Mouse (Mus musculus) frontal cortex, postnatal 14 days (tissue): Measurements from ENCODE around the gene Pcx.

Experiments
- DNase-seq, 2 experiments: peaks; one replicate each; pipeline ENCODE4 v3.0.0; 2022; ENCODE audit warnings: low spot score in 2 of 2

The Pcx gene

DNA sequence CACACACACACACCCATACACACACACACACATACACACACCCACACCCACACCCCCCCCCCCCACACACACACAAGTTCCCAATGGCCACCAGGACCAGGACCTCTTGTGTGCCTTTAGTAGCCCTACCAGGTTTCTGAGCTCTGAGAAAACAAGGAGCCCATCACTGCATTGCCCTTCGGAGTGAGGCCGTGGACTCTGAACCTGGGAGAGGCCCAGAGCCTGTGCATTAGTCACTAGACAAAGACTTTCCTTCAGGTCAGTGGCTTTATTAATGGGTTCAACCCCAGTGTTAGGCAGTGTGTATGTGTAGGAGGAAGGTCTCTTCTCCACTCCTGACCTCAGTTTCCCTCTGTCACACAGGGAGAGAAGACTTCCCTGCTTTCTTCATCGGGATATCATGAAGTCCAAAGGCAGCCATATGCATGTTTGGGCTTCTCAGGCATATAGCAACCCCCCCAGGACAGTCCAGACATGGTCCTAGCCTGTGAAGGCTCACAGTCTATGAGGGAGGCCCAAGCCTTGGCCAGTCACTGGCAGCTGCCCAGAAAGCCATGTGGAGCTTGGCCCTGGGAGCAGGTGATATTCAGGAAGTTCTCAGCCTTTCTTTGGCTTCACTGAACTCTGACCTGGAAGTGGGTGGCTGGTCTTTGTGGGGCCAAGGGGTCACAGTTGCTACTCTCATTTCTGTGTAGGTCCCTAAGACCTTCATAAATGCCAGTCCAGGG, 13.6 kb upstream of the Pcx start:
- no peak for DNase-seq

DNA sequence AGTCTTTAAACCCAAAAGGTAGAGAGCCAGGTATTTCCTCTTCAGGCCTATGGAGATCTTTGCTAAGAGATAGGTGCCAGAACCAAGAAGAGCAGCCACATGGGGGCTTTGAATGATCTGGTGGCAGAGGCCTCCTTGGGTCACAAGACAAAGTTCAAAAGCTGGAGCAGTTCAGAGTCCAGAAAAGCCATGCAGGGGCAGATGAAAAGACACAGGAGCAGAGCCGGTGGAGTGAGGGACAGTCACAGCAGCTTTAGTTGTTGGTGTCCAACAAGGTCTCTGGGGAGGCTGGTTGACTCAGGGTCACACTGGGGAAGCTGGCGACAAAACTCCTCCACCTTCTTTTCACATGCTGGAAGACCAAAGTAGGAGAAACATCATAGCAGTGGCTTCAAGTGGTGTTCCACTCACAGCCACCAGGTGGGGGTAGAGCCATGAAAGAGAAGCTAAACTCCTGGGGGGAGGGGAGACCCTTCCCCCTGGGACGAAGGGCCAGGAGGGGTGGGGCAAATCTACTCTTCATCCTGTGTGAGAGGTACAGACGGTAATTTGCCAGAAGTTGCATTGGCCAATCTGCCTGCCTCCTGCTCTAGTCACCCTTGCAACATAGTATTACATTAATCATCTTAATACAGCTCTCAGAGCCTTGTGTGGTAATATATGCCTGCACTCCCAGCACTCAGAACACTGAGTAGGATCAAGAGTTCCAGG, 12.9 kb upstream of the Pcx start:
- peak in 1 of 2 experiments; percentile 72 for DNase-seq

DNA sequence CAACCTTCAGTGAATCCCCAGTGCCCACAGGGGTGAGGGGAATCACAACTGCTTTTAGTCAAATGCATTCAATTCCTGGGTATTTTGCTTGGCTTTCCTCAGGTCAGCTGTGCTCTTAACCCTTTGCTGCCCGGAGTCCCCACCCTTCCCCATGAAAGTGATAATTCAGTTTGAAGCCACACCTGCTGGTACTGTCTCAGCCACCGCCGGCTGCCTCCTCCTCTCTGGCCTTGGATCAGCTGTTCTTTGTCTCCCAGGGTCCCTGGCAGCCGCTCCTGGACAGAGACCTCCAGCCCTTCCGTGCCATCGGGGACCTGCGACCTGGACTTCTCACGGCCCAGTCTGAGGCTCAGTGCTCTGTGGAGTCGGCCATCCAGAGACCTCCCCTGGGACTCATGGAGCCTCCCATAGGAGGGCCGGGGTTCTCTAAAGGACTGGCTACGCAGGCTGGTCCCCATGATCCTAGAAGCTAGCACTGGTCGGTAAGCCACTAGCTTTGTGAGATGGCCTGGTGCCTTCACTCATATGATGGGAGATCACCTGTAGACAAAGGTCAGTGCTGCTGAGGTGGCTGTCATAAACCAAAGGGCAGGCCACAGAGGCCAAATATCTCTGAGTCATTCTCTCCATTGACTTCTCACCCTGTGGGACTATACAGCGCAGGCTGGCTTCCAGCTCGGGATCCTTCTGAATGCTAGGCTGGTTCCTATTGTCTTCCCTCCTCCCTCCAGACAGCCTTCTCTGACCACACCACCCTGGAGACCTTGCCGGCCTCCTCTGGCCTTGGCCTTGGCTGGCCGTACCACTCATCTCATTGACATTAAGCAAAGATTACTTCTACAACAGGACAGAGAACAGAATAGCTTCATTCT, 12.0 kb upstream of the Pcx start, which contains the start of gene 2010003K11Rik:
Gene 2010003K11Rik (minus strand): TSS at position 522 of the 872 bp plus-strand sequence.
- no peak for DNase-seq

DNA sequence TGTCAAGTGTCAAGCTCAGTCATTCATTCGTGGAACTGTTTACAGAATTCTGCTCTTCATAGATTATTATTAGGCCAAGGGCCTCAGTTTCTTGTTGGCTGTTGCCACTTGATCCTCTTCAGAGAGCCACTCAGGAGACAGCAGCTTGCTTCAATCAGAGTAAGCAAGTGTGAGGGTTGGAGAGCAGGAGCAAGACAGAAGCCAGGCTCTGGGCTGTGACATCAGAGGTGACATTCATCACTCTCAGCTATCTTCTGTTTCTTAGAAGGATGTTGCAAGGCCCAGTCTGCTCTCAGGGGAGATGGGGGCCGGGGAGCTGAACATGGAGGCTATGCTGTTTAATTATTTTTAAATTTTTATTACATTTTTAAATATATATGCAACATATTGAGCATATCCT, 7.6 kb upstream of the Pcx start:
- DNase-seq, result no peak

DNA sequence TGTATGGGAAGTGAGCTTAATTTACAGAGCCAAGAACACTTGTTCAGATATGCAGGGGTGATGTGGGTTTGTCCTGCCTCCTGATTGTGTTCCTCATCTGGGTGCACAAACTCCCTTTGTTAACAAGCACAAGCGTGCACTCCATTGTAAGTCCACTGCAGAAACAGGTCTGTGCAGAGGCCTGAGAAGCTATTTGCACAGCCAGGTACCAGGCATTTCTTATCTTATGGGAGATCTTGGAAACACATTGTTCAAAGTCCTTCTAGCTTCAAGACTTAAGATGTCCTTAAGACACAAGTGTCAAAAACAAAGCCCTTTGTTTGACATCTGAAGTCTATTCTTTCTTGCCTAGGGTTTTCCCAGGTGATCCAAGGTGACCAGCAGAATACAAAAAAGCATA, 5.4 kb upstream of the Pcx start:
- no peak for DNase-seq

DNA sequence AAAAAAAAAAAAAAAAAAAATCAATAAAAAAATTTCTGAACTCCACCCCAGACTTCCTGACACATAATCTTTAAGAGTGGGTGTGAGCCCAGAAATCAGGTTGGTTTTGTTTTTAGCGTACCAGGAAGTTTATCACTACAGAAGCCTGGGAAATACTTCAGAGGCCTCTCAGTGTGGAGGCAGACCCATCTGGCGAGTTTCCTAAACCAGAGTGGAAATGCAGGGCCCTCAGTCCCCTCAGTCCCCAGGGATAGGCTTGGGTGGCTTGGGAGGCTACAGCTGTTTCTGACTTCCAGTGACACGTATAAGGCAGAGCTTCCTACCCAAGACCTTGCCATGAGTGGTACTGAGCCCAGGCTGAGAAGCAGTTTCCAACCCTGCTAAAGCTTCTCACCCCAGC, 2.5 kb upstream of the Pcx start:
- no peak for DNase-seq

DNA sequence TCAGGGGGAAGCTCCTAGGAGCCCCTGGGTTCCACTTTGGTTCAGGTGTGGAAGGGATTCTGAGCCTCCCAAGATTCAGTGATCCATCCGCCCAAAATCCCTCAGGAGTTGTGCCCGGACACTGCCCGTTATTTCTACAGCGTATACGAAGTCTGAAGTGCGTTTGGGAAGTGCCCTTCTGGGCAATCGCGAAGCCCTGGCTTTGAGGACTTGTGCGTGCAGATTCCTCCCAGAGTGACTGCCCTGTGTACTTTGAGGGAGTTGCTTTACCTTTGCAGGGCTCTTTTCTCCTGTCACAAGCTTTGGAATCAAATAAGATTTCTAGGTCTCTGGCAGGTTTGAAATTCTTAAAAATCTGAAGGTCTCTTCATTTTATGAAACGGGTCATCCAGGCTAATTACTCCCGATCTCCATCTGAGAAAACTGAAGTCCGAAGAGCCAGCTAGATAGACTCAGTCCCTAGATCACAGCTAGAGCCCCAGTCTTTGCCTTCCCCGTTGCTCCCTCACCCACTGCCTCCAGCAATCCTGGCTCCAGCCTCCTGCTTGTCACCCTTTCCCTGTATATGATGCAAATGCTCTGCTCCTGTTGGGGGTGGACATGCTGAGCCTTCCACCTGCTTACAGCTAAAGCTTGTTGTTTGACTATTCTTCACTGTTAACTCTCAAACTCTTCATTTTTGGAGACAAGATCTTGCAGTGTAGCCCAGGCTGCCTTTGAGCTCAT, 1.0 kb downstream of the Pcx start:
- no peak for DNase-seq

DNA sequence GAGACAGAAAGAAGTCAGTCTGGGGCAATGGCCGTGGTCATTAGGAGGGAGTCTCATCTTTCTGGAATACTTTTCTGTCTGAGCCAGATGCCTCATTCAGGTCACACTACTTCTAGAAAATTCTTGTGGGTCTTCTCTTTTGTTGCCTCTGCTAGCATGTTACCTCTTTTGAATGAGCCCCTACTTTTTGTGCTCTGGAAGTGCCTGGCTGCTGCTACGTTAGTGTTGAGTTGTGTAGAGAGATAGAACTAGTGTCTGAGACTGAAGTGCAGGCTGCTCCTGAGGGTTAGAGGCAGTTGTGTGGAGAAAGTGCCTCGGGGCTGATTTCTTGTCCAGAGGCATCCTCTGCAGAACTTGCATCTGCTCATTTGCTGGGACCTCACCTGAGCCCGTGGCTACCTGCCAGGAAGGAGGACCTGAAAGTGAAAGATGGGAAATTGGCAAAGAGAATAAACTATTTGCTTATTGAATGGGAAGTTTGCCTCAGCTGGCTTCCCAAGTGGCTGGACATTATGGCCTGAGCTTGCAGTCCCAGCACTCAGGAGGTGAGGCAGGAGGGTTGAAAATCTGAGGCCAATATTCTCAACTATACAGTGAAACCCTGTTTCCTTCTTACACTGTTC, 3.1 kb downstream of the Pcx start:
- no peak for DNase-seq

DNA sequence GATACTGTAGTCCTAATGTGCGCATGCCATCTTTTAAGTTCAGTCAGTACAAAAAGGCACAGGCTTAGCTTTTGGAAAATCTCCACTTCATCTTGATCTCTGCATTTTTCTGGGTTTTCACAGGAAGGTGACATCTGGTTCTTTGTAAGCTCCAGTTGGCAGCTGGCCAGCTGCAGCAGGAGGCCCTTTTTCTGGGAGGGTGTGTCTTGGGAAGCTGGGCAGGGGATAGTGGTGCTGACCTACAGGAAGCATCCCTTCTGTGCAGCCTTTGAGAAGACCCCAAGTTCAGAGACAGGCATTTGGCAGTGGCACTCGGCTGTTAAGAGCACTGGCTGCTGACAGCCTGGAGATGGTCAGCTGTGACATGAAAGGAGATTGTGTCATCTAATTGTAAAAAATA, 5.5 kb downstream of the Pcx start:
- DNase-seq, result no peak

DNA sequence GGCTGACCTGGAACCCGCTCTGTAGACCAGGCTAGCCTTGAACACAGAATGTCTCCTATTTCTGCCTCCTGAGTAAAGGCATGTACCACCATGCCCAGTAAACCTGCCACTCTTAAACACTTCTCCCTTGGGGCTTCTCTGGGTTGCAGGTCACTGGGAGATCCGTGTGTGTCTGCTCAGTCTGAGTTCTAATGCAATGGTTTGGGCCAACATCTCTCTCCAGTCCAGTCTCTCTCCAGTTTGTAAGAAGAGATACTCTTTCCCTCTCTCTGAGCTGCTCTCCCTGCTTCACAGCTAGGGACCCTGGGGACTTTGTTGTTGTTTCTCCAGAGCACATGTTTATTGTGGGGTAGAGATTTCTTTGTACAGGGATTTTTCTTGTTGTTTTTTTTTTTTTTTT, 6.0 kb downstream of the Pcx start:
- DNase-seq, result no peak

DNA sequence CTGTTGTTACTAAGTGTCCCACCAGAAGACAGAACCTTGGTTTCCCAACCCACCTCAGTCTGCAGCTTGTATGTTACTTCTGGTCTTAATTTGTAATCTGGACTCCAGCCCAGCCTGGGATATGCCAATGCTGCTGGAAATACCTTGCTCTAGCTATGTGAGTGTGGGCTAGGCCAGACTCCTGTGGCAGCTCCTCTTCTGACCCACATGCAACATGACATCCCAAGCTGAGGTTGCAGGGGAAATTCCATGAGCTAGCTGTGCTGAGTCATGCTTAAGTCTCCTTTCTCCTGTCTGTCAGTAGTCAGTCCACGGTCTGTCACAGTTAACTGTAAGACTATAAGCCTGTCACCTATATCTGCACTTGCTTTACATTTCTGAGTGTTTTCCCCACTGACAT, 7.2 kb downstream of the Pcx start:
- no peak for DNase-seq

DNA sequence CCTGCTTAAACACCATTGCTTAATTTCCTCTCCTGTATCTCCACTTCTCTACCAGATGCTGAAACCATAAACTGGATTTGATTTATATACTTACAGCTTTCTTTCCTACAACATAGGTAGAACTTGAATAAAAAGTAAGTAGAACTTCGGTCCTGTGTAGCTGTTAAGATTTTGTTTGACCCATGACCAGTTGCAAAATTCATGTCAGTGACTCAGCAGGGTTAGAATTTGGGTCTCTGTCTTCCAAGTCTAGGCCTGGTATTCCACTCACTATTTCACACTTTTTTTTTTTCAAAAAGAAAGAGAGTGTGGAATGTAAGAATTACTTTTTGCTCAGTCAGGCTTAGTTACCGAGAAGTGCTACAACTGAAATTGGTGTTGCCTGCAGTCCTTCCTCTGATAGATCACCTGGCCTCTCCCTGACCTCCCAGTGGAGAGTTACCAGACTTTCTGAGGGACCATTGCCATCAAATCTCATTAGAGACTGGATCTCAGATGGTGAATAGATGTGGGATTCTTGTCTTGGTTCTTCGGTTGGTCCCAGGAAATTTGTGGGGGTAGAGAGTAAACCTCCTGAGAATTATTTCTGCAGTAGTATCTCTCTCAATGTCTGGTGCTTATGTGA, 11.3 kb downstream of the Pcx start:
- no peak for DNase-seq

DNA sequence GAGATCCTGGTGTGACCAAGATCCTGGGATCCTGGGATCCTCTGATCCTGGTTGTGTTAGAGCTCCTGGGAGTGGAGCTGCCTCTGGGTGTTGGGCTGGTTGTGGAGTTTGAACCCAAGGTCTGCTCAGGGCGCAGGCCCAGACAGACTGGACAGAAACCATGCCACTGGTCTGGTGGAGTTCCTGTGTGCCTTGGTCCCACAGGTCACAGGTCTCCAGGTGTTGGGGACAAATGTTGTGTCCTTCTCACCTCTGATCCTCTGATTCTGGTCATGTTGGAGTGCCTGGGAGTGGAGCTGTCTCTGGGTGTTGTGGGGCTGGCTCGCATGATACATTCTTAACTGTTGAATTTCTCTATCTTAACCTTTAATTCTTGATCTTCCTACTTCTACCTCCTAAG, 24.4 kb downstream of the Pcx start:
- DNase-seq, result no peak

DNA sequence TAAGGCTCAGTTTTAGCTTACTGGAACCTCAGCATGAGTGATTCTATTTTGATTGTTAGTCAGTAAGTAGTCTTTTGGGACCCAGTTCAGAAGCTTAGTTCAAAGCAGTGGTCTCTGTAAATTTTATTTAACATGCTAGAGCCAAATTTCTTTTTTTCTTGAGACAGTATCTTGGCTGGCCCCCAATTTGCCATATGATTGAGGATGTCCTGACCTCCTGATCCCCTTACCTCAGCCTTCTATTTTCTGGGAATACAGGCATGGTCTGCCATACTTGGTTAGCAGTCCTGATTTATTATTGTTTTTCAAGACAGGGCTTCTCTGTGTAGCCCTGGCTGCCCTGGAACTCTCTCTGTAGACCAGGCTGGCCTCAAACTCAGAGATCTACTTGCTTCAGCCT, 25.6 kb downstream of the Pcx start:
- DNase-seq, result no peak

DNA sequence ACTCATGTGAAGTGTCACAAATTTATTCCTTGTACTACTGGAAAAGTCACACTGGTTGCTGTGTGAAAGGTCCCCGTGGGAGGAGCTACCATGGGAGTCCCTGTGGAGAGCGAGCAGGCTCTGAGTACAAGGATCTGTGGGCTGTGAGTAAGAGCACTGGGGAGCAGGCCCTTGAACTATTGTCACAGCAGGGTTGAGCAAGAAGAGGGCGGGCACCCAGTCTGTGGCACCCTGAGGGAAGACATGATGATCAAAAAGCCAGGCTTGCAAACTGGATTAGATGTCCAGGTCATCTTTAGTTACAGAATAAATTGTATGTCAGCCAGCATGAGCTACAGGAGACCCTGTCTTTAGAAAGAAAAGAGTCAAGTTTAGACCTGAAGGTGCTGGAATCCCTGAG, 26.3 kb downstream of the Pcx start:
- no peak for DNase-seq

DNA sequence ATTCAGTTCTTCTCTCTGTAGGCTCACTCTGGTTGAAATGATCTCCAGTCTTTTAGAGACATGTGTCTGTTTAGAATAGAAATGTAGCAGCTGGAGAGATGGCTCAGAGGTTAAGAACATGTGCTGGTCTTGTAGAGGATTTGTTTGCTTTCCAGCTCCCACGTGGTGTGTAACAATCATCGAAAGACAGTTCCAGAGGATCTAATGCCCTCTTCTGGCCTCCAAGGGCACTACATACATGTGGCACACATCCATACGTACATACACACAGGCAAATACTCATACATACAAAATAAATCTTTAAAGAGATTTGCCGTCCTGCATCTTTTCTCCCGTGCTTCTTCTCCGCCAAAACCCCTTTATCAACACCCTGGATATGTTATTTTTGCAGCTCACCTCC, 30.0 kb downstream of the Pcx start:
- no peak for DNase-seq

DNA sequence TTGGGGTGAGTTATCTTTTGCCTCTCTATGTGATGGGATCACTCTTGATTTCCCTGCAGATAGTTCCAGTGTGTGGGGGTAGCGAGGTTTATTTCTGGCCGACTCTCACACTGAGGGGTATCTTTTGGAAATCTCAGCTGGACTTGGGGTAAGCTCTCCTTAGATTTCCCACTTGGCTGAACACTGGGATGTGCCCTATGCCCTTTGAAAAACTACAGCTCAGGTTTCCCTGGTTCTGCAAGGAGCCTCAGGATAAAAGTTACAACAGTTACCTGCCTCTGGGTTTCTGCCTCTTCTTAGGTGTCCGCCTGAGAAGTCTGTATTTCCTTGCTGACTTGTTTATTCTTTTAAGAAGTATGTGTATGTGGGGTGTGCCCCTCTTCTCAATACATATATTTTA, 30.7 kb downstream of the Pcx start:
- no peak for DNase-seq

DNA sequence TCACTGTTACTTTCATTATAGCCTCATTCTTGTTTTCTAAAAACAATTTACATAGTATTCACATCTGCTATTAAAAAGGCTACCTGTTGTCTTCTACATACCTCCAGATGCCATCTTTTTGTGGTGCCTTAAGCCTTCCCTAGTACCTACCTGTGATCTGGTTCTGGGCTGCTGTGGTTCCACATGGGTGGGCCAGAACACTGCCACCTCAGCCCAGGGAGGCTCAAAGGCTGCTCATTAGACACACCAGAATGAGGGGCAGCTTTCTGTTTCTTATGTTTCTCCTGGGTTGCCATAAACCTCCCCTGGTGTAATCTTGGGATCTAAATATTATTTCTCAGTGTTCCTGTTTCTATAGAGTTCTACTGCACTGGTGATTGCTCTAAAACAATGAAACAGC, 31.8 kb downstream of the Pcx start:
- DNase-seq, result no peak

DNA sequence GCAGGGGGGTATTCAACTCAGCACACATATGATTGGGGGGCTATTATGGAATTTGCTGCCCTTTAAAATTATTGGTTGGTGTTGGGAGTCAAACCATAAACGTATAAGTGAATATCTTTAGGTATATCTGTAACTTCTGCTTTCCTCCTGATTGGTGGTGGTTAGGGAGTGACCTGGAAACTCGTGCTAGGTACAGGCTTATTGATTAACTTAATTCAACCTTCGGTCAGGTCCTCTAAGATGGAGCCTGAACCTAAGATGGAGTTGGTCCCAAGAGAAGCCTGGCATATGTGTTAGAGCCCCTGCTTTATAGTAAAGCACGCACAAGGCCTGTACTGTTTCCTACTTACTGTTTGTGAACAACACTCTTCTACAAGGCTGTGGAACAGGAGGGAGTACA, 34.8 kb downstream of the Pcx start:
- DNase-seq, result no peak

DNA sequence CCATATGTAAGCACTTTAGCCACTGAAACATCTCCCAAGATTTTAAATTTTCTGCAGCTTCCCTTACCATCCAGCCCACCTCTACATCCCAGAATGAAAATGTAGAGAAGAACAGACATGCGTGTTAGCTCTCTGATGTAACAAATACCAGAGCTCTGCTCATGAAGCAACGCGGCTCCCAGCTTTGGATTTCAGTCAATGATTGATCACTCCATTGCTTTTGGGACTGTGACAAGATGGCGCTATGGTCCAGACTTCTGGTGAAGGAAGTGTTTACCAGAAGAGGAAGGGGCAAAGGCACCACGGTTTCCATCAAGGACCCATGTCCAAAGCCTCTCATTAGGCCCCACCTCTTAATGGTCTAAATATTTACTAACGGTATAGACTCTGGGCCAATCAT, 35.6 kb downstream of the Pcx start:
- no peak for DNase-seq

DNA sequence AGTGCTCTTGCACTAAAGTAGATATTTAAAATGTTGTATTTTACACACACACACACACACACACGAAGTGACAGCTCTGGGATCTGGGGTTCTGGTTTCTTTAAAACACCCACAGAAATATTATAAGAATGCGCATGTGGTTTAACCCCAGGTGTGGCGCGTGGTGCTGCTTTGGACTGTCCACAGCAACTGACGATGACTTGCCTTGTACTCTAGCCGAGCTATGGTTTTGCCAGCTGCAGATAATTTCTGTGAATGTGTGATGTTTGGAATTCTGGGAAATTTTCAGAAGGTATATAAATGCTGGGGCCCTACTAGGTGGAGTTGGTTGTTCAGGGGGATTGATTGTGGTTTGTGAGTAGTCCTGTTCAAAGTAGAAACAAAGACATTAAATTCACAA, 37.5 kb downstream of the Pcx start:
- no peak for DNase-seq
